Mouse (Mus musculus): ENCODE results near the gene Dcn.

Gene Dcn

DNA sequence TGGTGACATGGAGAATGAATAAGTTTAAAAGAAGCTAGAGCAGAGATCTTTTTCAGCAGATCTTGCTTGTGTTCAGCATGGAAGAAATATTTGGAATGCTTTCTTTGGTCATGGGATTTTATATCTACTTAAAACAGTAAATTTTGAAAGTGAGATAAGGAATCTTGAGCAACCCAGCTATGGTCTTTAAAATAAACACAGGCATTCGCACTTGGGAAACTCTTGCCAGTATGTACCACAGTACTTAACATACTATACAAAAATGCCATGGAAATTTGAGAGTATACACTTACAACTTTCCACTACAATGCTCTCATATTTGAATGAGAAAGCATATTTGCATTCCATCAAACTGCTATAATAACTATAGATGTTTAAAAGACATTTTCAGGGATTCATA, 68.3 kb downstream of the Dcn start:
- DNase-seq (ENCODE audit: low spot score in 2 of 2): no peak

DNA sequence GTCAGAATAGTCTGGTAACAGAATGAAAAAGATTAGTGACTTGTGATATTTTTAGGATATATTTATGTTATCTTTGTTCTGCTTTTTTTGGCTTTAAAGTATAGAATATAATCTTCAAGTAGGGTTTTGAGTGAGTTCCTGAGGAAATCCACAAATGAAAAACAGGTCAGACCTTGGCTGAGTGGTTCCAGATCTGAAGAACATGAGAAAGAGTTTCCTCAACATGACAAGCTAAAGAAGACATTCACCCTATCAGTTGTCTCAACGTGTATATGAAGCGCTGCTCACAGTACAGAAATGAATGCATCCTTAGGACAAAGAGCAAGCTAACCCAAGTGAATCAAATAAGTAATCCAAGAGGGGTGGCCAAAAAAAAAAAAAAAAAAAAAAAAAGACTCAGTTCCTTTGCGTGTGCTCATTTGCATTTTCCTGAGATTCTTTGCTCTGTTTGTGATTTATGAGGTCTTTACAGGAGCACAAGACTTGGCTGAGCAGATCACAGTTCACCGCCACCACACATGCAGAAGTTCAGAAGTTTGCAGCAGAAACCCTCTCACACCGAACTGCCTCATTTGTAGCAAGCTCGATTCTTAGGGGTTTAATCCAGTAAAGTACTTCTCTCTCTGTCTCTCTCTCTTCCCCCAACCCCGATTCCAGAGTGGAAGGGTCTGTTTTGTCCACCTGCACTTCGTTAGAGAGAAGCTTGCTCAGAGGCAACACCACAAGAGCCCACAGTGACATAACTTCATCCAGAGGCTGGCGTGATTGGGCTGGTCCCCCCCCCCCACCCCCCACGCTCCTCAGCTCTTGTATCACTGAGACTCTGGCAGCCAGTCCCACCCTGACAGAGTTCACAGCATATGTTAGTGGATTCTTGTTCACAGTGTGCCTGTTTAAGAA, 85.8 kb downstream of the Dcn start, which contains the start of gene Lum:
Gene Lum, plus strand, starts transcription at position 172 of the 900 bp plus-strand sequence.
- no peak for DNase-seq (ENCODE audit: low spot score in 2 of 2)

DNA sequence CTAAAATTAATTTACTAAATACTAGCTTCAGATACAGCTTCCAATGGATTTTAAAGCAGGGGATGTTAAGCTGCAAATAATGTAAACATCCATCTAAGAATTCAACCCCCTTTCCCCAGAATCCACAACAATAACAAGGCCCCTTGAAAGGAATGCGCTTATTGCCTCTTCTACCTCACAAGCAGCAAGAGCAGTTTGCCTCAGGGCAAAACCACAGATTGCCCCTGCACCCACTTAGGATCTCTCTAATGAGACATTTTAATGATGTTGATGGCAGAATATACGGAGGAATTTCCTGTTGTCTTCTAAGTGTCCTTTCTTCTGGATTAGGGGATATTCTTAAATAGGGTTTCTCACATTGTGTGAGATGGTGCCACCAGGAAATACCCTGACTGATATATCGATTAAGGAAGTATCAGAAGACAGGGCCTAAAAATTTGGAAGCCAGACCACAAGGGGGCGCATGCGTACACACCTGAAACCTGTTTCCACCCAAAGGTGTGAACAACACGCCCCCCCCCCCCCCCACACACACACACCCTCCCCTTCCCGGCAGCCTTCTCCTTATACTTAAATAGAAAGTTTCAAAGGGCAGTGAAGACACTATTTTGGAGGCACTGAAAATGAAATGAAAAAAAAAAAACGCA, 88.2 kb downstream of the Dcn start:
- no peak for DNase-seq (ENCODE audit: low spot score in 2 of 2)

Measured in spleen, postnatal 14 days (tissue).